8 mouse cellular contexts compared by ENCODE assay signal in the genomic region with DNA sequence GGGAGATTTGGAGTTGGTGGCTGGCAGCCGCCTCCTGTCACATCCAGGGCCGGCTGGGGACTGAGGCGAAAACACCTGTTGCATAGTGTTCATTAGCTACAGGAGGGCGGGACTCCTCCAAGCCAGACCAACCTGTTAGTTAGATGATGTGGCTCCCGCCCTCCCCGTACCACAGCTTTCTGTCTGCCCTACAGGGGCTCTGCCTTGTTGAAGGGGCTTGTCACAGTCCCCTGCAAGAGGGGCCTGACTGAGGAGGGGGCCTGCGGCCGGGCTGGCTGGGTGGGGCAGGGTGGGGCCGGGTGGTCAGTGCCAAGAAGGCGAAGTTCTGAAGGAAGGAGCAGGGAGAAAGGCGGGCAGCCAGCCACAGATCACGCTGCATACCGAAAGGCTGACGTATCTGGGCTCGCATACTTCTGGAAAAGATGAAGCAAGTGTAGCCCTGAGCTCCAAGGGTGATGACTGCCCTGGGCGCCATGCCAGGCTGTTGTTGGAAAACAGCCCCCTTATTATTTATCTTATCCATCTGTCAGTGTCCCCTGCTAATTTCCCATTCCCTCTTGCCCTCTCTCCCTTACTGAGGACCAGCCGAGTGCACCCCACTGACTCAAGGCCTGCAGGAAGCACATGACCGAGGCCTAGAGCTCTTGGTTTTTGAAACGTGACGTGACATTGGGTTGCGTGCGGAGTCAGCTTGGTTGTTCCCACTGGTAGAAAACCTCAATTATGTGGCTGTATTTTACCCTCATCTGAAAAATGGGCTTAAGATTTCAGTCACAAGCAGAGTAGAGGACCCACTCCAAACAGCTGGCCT. TPM values are rescaled to one million over a fixed set of nuclear protein-coding genes. Genes with fewer than 3 reads are reported as not detected.
DNase-seq lines count a peak whose midpoint lies in the region; ATAC-seq and TF ChIP-seq lines count a peak whose summit lies in the region.

A gene (minus strand): TSS at position 62 of the 811 bp plus-strand sequence.

- H3K9me3 ChIP-seq in embryonic facial prominence, embryonic 14.5 days (ENCODE audit: control insufficient read depth, low read length): no peaks in the 10 kb centered on the region
- H3K9me3 ChIP-seq in lung, embryonic 14.5 days (ENCODE audit: low read depth, low read length): no peaks in the 10 kb centered on the region

- H3K4me3 ChIP-seq in embryonic facial prominence, embryonic 14.5 days (ENCODE audit: low read depth, low read length): no peak within 1 kb of the TSS
- H3K4me3 ChIP-seq in lung, embryonic 14.5 days (ENCODE audit: low read depth, low read length): no peak within 1 kb of the TSS

- peak; percentile 47 to 63 for DNase-seq in cerebellum, postnatal 10 days
- DNase-seq in cerebellum, adult 11-12 months: no peak
- peak; percentile 93 for DNase-seq in embryonic facial prominence, embryonic 14.5 days (ENCODE audit: low spot score)
- peak; percentile 84 for DNase-seq in heart, postnatal 25 days (ENCODE audit: low spot score)
- peak; percentile 95 for DNase-seq in lung, embryonic 14.5 days
- peak; percentile 90 for DNase-seq in urinary bladder, postnatal 14 days (ENCODE audit: low spot score)
- DNase-seq in cerebellum, adult 8-10 months: no peak

- peak within 1 kb of the TSS; percentile 15; the same call in 1 of the 2 replicates for H3K9ac ChIP-seq in embryonic facial prominence, embryonic 14.5 days (ENCODE audit: low read depth, low read length)
- 0 out of 2 replicates have a peak within 1 kb of the TSS, but pooled peaks have one; percentile 34 for H3K9ac ChIP-seq in lung, embryonic 14.5 days

- no peak for TF ChIP-seq CTCF in lung, embryonic 14.5 days (IDR thresholded peaks at IDR 0.05; ENCODE audit: low read depth)

- 0 out of 2 replicates have a peak, but pooled peaks cover 2% of the 10 kb centered on the region for H3K27me3 ChIP-seq in embryonic facial prominence, embryonic 14.5 days (replicated peaks; ENCODE audit: control insufficient read depth, insufficient read depth, low read length)
- no peaks in the 10 kb centered on the region for H3K27me3 ChIP-seq in lung, embryonic 14.5 days (ENCODE audit: insufficient read depth, low read length)

- no peaks in the 10 kb centered on the region for H3K36me3 ChIP-seq in embryonic facial prominence, embryonic 14.5 days (ENCODE audit: control insufficient read depth, insufficient read depth, low read length)
- H3K36me3 ChIP-seq in lung, embryonic 14.5 days (ENCODE audit: insufficient read depth): no peaks in the 10 kb centered on the region

- 33% methylated on average over 19 of the region's 22 CpGs for WGBS in embryonic facial prominence, embryonic 14.5 days
- WGBS in lung, embryonic 14.5 days: 31% methylated on average over 22 of the region's 22 CpGs

- intact Hi-C loops in heart, postnatal 25 days (cut with DNase I): no loop called here

- peak; percentile 85 for ATAC-seq in embryonic facial prominence, embryonic 14.5 days (ENCODE audit: low read depth)
- ATAC-seq in lung, embryonic 14.5 days (ENCODE audit: insufficient read depth): peak; percentile 88
- ATAC-seq in megakaryocyte-erythroid progenitor cell, adult 5-6 weeks (replicated peaks; ENCODE audit: low FRiP score, low TSS enrichment, poor library complexity, severe bottlenecking): no peak

- peak within 1 kb of the TSS; percentile 77 for H3K27ac ChIP-seq in embryonic facial prominence, embryonic 14.5 days (replicated peaks; ENCODE audit: low read depth, low read length)
- H3K27ac ChIP-seq in lung, embryonic 14.5 days (ENCODE audit: low read depth): peak within 1 kb of the TSS; percentile 91

- peak within 1 kb of the TSS; percentile 28; the same call in 1 of the 2 replicates for H3K4me2 ChIP-seq in embryonic facial prominence, embryonic 14.5 days (ENCODE audit: low read depth, low read length)
- H3K4me2 ChIP-seq in lung, embryonic 14.5 days: peak within 1 kb of the TSS; percentile 33; the same call in 1 of the 2 replicates

- peaks cover 32% of the 10 kb centered on the region for H3K4me1 ChIP-seq in embryonic facial prominence, embryonic 14.5 days (ENCODE audit: control insufficient read depth, insufficient read depth, low read length)
- peaks cover 28% of the 10 kb centered on the region for H3K4me1 ChIP-seq in lung, embryonic 14.5 days (ENCODE audit: insufficient read depth)

RNA-seq across cellular contexts. Expression of the gene that starts here (rescaled TPM):
- polyA plus RNA-seq in embryonic facial prominence, embryonic 14.5 days (2014; fragmentation: Nextera tagmentation; extraction: Ambion mirVana): 5.5 and 9.5 TPM in 2 replicates
- total RNA-seq in heart, postnatal 25 days (2021): 1 to 10 TPM; 2.0 to 2.2 TPM
- polyA plus RNA-seq in lung, embryonic 14.5 days (2014; fragmentation: Nextera tagmentation; extraction: Ambion mirVana): 1.5 and 2.2 TPM in 2 replicates
- total RNA-seq in megakaryocyte-erythroid progenitor cell, adult 5-6 weeks (2014; fragmentation: Nextera tagmentation): not detected in 2 replicates
- total RNA-seq in megakaryocyte-erythroid progenitor cell, adult 5-6 weeks (2017): 0.57 TPM in 1 of 2 replicates, not detected in the other

Comparison
In these comparisons a context has a peak if more than half of its experiments do, and no peak if none do; other contexts are left out.
1. DNase-seq: peak in cerebellum, postnatal 10 days (2 of 2), embryonic facial prominence, embryonic 14.5 days (single experiment), heart, postnatal 25 days (single experiment), lung, embryonic 14.5 days (single experiment) and urinary bladder, postnatal 14 days (single experiment); none in cerebellum, adult 11-12 months (single experiment) and cerebellum, adult 8-10 months (single experiment).